Mouse (Mus musculus): ENCODE data around the gene Crls1. TPM values are rescaled to one million over a fixed set of nuclear protein-coding genes. Genes with fewer than 3 reads are reported as not detected.
A peak's percentile ranks its signal among the peaks of the same experiment; 100 is the strongest.

The Crls1 gene
- polyA plus RNA-seq, 1 experiment from 2014 or later, result 18.9 TPM

DNA sequence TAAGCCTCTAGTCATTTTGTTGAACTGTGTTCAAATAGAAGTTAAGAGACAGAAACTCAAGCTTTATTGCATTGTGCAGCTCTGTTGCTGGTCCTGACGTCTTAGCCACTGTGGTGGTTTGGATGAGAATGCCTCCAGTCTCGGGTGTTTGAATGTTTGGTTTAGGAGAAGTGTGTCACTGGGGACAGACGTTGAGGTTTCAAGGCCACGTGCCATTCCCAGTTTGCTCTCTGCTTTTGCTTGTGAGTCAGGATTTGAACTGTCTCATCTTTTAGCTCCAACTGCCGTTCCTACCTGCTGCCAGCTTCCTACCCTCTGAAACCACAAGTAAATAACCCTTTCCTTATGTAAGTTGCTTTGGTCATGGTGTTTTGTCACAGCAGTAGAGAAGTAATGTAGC, 21.1 kb downstream of the Crls1 start:
- 50% methylated on average over 5 of the region's 5 CpGs for WGBS (ENCODE audit: insufficient replicate concordance)
- no peak overlapping the region for H3K9ac ChIP-seq (replicated peaks)
- no peaks in the 10 kb centered on the region for H3K9me3 ChIP-seq (ENCODE audit: low read length)
- no peak overlapping the region for H3K4me3 ChIP-seq (ENCODE audit: low read depth, low read length)
- ATAC-seq, result no peak
- H3K27ac ChIP-seq (ENCODE audit: low read depth), result no peak overlapping the region
- H3K4me2 ChIP-seq (ENCODE audit: low read depth, low read length), result no peak overlapping the region
- peaks cover 21% of the 10 kb centered on the region for H3K36me3 ChIP-seq (replicated peaks; ENCODE audit: insufficient read depth, low read length)
- H3K27me3 ChIP-seq (ENCODE audit: insufficient read depth, low read length), result no peaks in the 10 kb centered on the region
- no peaks in the 10 kb centered on the region for H3K4me1 ChIP-seq (ENCODE audit: insufficient read depth)
- TF ChIP-seq CTCF (IDR thresholded peaks at IDR 0.05; ENCODE audit: low read depth), result no peak
- TF ChIP-seq EP300 (IDR thresholded peaks at IDR 0.05; ENCODE audit: low read depth), result no peak
- DNase-seq, result no peak

DNA sequence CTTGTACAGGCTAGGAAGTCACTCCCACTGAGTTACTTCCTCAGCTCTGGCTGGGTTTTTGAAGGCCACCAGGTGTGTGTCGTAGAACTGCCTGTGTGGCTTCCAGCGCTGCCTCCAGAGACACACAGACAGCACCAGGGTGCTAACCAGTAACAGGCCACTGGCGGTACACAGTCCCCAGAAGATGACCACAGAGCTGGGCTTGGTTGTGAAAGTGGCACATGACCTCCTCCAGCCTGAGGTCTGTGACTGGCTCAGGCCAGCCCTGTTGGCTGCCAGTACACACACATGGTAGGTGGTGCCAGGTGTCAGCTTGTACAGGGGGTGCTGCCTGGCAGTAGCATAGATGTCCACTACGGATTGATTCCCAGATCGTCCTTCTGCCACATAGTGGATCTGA, 23.2 kb downstream of the Crls1 start:
- no peak for DNase-seq
- no peak for TF ChIP-seq EP300 (IDR thresholded peaks at IDR 0.05; ENCODE audit: low read depth)
- peak; percentile 62 for ATAC-seq
- H3K27me3 ChIP-seq (ENCODE audit: insufficient read depth, low read length), result no peaks in the 10 kb centered on the region
- H3K36me3 ChIP-seq (replicated peaks; ENCODE audit: insufficient read depth, low read length), result peaks cover 12% of the 10 kb centered on the region
- no peaks in the 10 kb centered on the region for H3K9me3 ChIP-seq (ENCODE audit: low read length)
- H3K4me2 ChIP-seq (ENCODE audit: low read depth, low read length), result no peak overlapping the region
- H3K4me3 ChIP-seq (ENCODE audit: low read depth, low read length), result no peak overlapping the region
- no peak overlapping the region for H3K9ac ChIP-seq (replicated peaks)
- no peaks in the 10 kb centered on the region; the same call in 1 of the 2 replicates for H3K4me1 ChIP-seq (ENCODE audit: insufficient read depth)
- H3K27ac ChIP-seq (ENCODE audit: low read depth), result no peak overlapping the region
- WGBS (ENCODE audit: insufficient replicate concordance), result 77% methylated on average over 5 of the region's 5 CpGs

DNA sequence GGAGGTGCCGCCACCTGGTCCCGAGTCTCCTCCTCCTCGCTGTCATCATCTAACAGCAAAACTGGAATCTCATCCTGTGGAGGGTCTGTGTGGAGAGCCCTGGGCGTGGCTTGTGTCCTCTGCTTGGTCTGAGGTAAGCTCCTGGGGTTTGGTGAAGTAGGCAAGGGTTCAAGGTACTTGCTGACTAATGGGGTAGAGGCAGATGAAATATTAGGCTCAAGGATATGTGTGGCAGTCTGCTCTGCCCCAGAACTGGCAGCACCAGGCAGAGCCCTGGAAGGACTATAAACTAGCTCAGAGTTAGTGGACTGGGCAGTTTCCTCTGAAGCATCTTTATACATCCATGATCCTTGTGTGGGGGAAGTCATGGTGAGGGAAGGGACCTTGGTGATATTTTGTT, 23.8 kb downstream of the Crls1 start:
- H3K36me3 ChIP-seq (replicated peaks; ENCODE audit: insufficient read depth, low read length), result peaks cover 10% of the 10 kb centered on the region
- TF ChIP-seq CTCF (IDR thresholded peaks at IDR 0.05; ENCODE audit: low read depth) (no peak), EP300 (IDR thresholded peaks at IDR 0.05; ENCODE audit: low read depth) (no peak)
- DNase-seq (no peak), ATAC-seq (no peak)
- no peaks in the 10 kb centered on the region; the same call in 1 of the 2 replicates for H3K4me1 ChIP-seq (ENCODE audit: insufficient read depth)
- H3K9ac ChIP-seq (replicated peaks), result no peak overlapping the region
- H3K27ac ChIP-seq (ENCODE audit: low read depth), result no peak overlapping the region
- 84% methylated on average over 4 of the region's 4 CpGs for whole genome bisulfite sequencing (ENCODE audit: insufficient replicate concordance)
- no peak overlapping the region for H3K4me3 ChIP-seq (ENCODE audit: low read depth, low read length)
- H3K4me2 ChIP-seq (ENCODE audit: low read depth, low read length), result no peak overlapping the region
- no peaks in the 10 kb centered on the region for H3K27me3 ChIP-seq (ENCODE audit: insufficient read depth, low read length)
- H3K9me3 ChIP-seq (ENCODE audit: low read length), result no peaks in the 10 kb centered on the region

DNA sequence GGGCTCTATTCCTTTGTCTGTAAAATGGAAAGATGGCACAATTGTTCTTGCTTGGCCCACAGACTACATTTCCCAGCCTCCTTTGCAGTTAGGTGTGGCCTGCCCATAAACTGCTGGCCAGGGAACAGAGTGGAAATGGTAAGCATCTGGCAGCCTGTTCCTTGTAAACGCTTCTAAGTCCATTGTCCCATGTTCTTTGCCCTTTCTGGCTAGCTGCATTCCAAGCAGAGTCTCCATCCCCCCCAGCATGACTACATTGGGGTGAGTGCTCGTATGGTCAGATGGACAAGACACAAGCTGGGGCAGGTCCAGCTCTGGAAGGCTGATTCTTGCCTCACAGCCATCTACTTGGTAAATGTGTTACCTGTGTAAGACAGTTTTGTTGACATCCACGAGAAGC, 25.2 kb downstream of the Crls1 start:
- H3K4me2 ChIP-seq (ENCODE audit: low read depth, low read length), result no peak overlapping the region
- no peak for DNase-seq

DNA sequence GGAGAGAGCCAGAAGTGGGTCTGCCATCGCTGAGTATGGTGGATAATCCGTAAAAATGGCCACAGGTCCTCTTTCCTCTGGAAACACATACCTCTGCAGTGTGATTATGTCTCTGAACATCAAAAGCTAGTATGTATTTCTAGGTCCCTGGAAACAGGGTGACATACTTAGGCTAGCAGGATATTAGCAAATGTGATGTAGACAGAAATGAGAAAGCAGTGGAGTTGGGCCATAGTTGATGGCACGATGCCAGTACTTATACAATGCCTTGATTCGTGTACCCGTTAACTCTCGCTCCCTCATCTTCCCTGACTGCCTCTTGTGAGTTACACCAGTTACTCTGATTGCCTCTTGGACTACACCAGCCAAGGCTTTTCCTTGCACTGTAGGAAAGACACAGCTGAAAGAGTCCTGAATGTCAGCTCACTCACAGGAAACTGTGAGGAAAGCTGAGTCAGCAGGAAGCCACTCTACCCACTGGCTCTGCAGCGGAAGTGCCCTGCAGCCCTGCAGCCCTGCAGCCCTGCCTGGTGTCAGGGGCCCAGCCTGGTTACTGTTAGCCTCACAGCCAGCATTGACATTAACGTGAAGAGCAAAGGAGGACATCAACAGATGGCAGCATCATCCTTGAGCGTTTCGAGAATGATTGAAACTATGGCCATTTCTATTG, 27.3 kb downstream of the Crls1 start:
- TF ChIP-seq CTCF (IDR thresholded peaks at IDR 0.05; ENCODE audit: low read depth) (no peak), EP300 (IDR thresholded peaks at IDR 0.05; ENCODE audit: low read depth) (no peak)
- peak; percentile 29 for DNase-seq
- ATAC-seq, result peak; percentile 45; the same call in 1 of the 2 replicates
- Histone ChIP-seq H3K9ac (replicated peaks) (no peak overlapping the region), H3K4me2 (ENCODE audit: low read depth, low read length) (0 out of 2 replicates have a peak overlapping the region, but pooled peaks have one; percentile 13), H3K27me3 (ENCODE audit: insufficient read depth, low read length) (peaks cover 15% of the 10 kb centered on the region), H3K4me3 (ENCODE audit: low read depth, low read length) (no peak overlapping the region), H3K27ac (ENCODE audit: low read depth) (no peak overlapping the region), H3K36me3 (replicated peaks; ENCODE audit: insufficient read depth, low read length) (no peaks in the 10 kb centered on the region), H3K4me1 (ENCODE audit: insufficient read depth) (no peaks in the 10 kb centered on the region; the same call in 1 of the 2 replicates), H3K9me3 (ENCODE audit: low read length) (no peaks in the 10 kb centered on the region)
- WGBS (ENCODE audit: insufficient replicate concordance), result 52% methylated on average over 10 of the region's 10 CpGs

More for the DNA sequence above, 25.2 kb downstream of the Crls1 start:
- Histone ChIP-seq H3K9me3 (ENCODE audit: low read length) (no peaks in the 10 kb centered on the region), H3K9ac (replicated peaks) (no peak overlapping the region), H3K27me3 (ENCODE audit: insufficient read depth, low read length) (no peaks in the 10 kb centered on the region), H3K36me3 (replicated peaks; ENCODE audit: insufficient read depth, low read length) (no peaks in the 10 kb centered on the region), H3K4me1 (ENCODE audit: insufficient read depth) (no peaks in the 10 kb centered on the region; the same call in 1 of the 2 replicates), H3K4me3 (ENCODE audit: low read depth, low read length) (no peak overlapping the region), H3K27ac (ENCODE audit: low read depth) (no peak overlapping the region)
- WGBS (ENCODE audit: insufficient replicate concordance), result 63% methylated on average over 3 of the region's 3 CpGs
- TF ChIP-seq EP300 (IDR thresholded peaks at IDR 0.05; ENCODE audit: low read depth) (no peak), CTCF (IDR thresholded peaks at IDR 0.05; ENCODE audit: low read depth) (no peak)
- ATAC-seq, result no peak

DNA sequence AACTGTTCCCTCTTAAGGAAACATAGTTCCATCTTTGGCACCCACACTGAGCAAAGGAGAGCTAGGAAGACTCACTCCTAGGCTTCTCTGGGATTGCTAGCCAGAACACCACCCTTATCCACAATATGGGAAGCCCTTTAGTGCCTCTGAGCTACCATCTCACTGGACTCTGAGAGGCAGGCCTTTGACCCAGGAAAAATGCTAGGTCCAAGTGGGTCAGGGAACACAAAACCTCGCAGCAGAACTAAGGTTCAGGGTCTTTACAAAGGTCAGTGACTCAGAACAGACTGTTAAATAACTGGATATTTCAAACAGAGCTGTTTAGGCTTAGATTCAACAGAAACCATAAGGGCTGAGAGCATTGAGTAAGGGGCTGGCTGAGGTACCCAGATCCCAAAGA, 30.5 kb downstream of the Crls1 start:
- no peak overlapping the region for H3K4me3 ChIP-seq (ENCODE audit: low read depth, low read length)
- WGBS (ENCODE audit: insufficient replicate concordance), result 61% methylated on average over 1 of the region's 1 CpGs
- no peak for DNase-seq

More for the DNA sequence above, 30.5 kb downstream of the Crls1 start:
- Histone ChIP-seq H3K9me3 (ENCODE audit: low read length) (no peaks in the 10 kb centered on the region), H3K36me3 (replicated peaks; ENCODE audit: insufficient read depth, low read length) (no peaks in the 10 kb centered on the region), H3K27me3 (ENCODE audit: insufficient read depth, low read length) (peaks cover 44% of the 10 kb centered on the region), H3K4me1 (ENCODE audit: insufficient read depth) (peaks cover 6% of the 10 kb centered on the region; the same call in 1 of the 2 replicates), H3K27ac (ENCODE audit: low read depth) (no peak overlapping the region), H3K9ac (replicated peaks) (no peak overlapping the region), H3K4me2 (ENCODE audit: low read depth, low read length) (no peak overlapping the region)
- no peak for ATAC-seq
- no peak for TF ChIP-seq EP300 (IDR thresholded peaks at IDR 0.05; ENCODE audit: low read depth)
- TF ChIP-seq CTCF (IDR thresholded peaks at IDR 0.05; ENCODE audit: low read depth), result no peak

Measured in liver, postnatal 0 days (tissue).